Mouse (Mus musculus) megakaryocyte, embryonic 14.5 days (primary cell): ENCODE results near the gene 1700023F06Rik.

Source experiments
- FLI1 ChIP-seq: IDR thresholded peaks from 2 replicates; pipeline ENCODE4 v1.6.1; 2012; ENCODE audit warnings: low read length, inconsistent platforms, mixed read lengths
- GATA1 ChIP-seq: IDR thresholded peaks from 3 replicates; pipeline ENCODE4 v1.6.1; 2012; ENCODE audit warnings: mixed read lengths, low read length, inconsistent platforms, borderline replicate concordance

DNA sequence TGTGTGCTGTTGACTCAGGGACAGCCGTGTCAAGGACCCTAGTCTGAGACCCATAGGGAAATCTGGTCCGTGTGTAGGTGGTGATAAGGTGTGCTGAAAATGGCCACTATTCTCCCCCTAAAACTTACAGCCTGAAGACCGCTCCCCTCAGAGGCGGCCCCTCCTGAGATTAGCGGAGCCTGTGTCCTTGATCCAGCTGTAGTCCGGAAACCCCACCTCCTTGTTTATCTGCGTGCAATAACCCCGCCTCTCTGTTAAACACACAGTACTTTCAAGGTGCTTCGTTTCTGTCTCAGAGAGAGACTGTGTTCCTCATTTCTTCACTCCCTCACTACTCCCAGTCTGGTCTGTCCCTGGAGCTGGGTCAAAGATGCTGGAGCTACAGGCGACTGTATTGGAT, 44.0 kb downstream of the 1700023F06Rik start:
- TF ChIP-seq GATA1: no peak
- no peak for TF ChIP-seq FLI1
